Mouse (Mus musculus) spleen, adult 2 months (tissue): Measurements from ENCODE around the gene Frmd6. TPM values are rescaled to one million over a fixed set of nuclear protein-coding genes. Genes with fewer than 3 reads are reported as not detected.

Experiments used
- DNase-seq, 2 experiments: peaks; one replicate each; pipeline versions ENCODE4 v3.0.0 to v3.0.0-alpha.2; 2012 to 2021; ENCODE audit warnings: low spot score in 2 of 2, low read depth in 1 of 2
- H3K27ac ChIP-seq: fragments of 200-500 bp; 2 replicates; pipeline ENCODE4 v1.5.1; 2012; ENCODE audit warnings: low read length, inconsistent platforms; ENCODE audit not compliant: insufficient read depth
- H3K27me3 ChIP-seq: fragments of 200-500 bp; 2 replicates; pipeline ENCODE4 v1.6.1; 2012; ENCODE audit warnings: mild to moderate bottlenecking, moderate library complexity, low read length, inconsistent platforms; ENCODE audit not compliant: control insufficient read depth, insufficient read depth
- H3K36me3 ChIP-seq: fragments of 200-500 bp; 2 replicates; pipeline ENCODE4 v1.6.1; 2012; ENCODE audit warnings: mild to moderate bottlenecking, low read length, inconsistent platforms; ENCODE audit not compliant: control insufficient read depth, insufficient read depth
- H3K4me1 ChIP-seq: fragments of 200-500 bp; 2 replicates; pipeline ENCODE4 v1.6.1; 2011; ENCODE audit warnings: inconsistent platforms; ENCODE audit not compliant: control insufficient read depth, insufficient read depth, insufficient read length
- H3K4me3 ChIP-seq: fragments of 200-500 bp; 2 replicates; pipeline ENCODE4 v1.5.1; 2011; ENCODE audit warnings: mild to moderate bottlenecking, inconsistent platforms; ENCODE audit not compliant: insufficient read depth, insufficient read length; ENCODE audit errors: extremely low read depth
- CTCF ChIP-seq: fragments of 200-500 bp; IDR thresholded peaks from 2 replicates; pipeline ENCODE4 v1.5.1; 2011; ENCODE audit warnings: mild to moderate bottlenecking, inconsistent platforms; ENCODE audit not compliant: insufficient read depth, insufficient read length, insufficient replicate concordance; ENCODE audit errors: extremely low read depth
- POLR2A ChIP-seq: fragments of 200-500 bp; IDR thresholded peaks from 2 replicates; pipeline ENCODE4 v1.6.1; 2011; ENCODE audit warnings: low read depth, low read length, inconsistent platforms
- WGBS: fragments of 180-500 bp; shearing (Covaris S2); methylation state at CpG from one replicate; pipeline ENCODE4 v1.1.7; 2018; 5-methylcytosine and 5-hydroxymethylcytosine counted together
- polyA plus RNA-seq: library from polyadenylated mRNA; depleted of rRNA; stranded (reverse); fragments of >200 nt; gene quantifications from 2 replicates; pipeline ENCODE4 v1.2.3, GENCODE M21; 2012

Frmd6 gene
- polyA plus RNA-seq, 1 experiment: 6.5 TPM

- DNase-seq: no peak
- Histone ChIP-seq H3K36me3 (no peaks in the 10 kb centered on the region), H3K4me1 (no peaks in the 10 kb centered on the region), H3K27me3 (no peaks in the 10 kb centered on the region), H3K27ac (no peak overlapping the region), H3K4me3 (no peak overlapping the region)
- TF ChIP-seq CTCF (no peak), POLR2A (no peak)
- 71% methylated on average over 4 of the region's 4 CpGs for WGBS
Observed at GRCm38 (mm10) chr12:70908076-70908475, 82.8 kb downstream of the Frmd6 start.

DNA sequence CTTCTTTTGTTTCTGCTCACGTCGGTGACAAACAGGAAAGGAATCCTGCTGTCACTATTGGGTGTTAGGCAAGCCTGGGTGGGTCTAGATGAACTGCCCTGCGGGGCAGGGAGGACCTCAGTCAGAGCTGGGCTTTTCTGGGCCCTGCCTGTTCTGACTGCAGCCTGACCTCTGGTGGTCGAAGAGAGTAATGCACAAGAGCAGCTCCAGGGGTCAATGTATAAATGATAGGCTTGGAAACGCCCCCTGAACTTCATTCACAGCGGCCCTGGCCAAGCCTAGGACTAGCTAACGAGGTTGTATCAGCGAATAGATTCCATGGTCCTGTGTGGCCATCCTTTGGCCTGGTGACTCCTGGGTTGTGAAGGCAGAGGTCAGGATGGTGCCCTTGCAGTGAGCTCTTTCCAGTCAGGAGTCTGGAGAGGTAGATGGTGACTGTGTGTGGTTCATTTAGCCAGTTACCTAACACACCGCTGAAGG is 85.0 kb downstream of the Frmd6 start:
- no peak overlapping the region for H3K4me3 ChIP-seq
- TF ChIP-seq POLR2A: no peak
- TF ChIP-seq CTCF: peak; percentile 76; the same call in 1 of the 2 replicates
- DNase-seq: peak; percentile 37 to 66
- H3K27me3 ChIP-seq: no peaks in the 10 kb centered on the region
- WGBS: 15% methylated on average over 9 of the region's 9 CpGs
- no peaks in the 10 kb centered on the region for H3K4me1 ChIP-seq
- no peak overlapping the region for H3K27ac ChIP-seq
- no peaks in the 10 kb centered on the region for H3K36me3 ChIP-seq

- WGBS: 10% methylated on average over 5 of the region's 5 CpGs
- Histone ChIP-seq H3K27me3 (no peaks in the 10 kb centered on the region), H3K36me3 (no peaks in the 10 kb centered on the region), H3K27ac (no peak overlapping the region), H3K4me3 (no peak overlapping the region), H3K4me1 (no peaks in the 10 kb centered on the region)
- DNase-seq: peak; percentile 41 to 68
- peak; percentile 93 for TF ChIP-seq CTCF
- TF ChIP-seq POLR2A: no peak
Observed at GRCm38 (mm10) chr12:70911029-70911428, 85.7 kb downstream of the Frmd6 start.

GRCm38 (mm10) chr12:70911676-70912379 is 86.5 kb downstream of the Frmd6 start:
- H3K4me1 ChIP-seq: no peaks in the 10 kb centered on the region
- H3K27ac ChIP-seq: no peak overlapping the region
- no peaks in the 10 kb centered on the region for H3K36me3 ChIP-seq
- WGBS: 35% methylated on average over 17 of the region's 17 CpGs
- no peaks in the 10 kb centered on the region for H3K27me3 ChIP-seq
- H3K4me3 ChIP-seq: no peak overlapping the region
- no peak for DNase-seq
- TF ChIP-seq CTCF (no peak), POLR2A (no peak)

GRCm38 (mm10) chr12:70913429-70913828 is 88.1 kb downstream of the Frmd6 start:
- no peak overlapping the region for H3K27ac ChIP-seq
- DNase-seq: peak; percentile 46 to 80
- no peaks in the 10 kb centered on the region for H3K4me1 ChIP-seq
- no peak overlapping the region for H3K4me3 ChIP-seq
- 21% methylated on average over 3 of the region's 3 CpGs for WGBS
- TF ChIP-seq POLR2A (no peak), CTCF (peak; percentile 89; the same call in 1 of the 2 replicates)
- H3K27me3 ChIP-seq: no peaks in the 10 kb centered on the region
- no peaks in the 10 kb centered on the region for H3K36me3 ChIP-seq

GRCm38 (mm10) chr12:70914387-70914786 is 89.1 kb downstream of the Frmd6 start:
- Histone ChIP-seq H3K27me3 (no peaks in the 10 kb centered on the region), H3K36me3 (no peaks in the 10 kb centered on the region), H3K4me3 (no peak overlapping the region), H3K27ac (no peak overlapping the region), H3K4me1 (no peaks in the 10 kb centered on the region)
- peak; percentile 30 to 45 for DNase-seq
- TF ChIP-seq POLR2A: no peak
- no peak for TF ChIP-seq CTCF
- 38% methylated on average over 11 of the region's 11 CpGs for WGBS

- TF ChIP-seq CTCF (no peak), POLR2A (no peak)
- 77% methylated on average over 4 of the region's 4 CpGs for WGBS
- Histone ChIP-seq H3K4me3 (no peak overlapping the region), H3K36me3 (no peaks in the 10 kb centered on the region), H3K27ac (no peak overlapping the region), H3K27me3 (no peaks in the 10 kb centered on the region), H3K4me1 (no peaks in the 10 kb centered on the region)
- DNase-seq: no peak
Observed at GRCm38 (mm10) chr12:70929781-70930180, 104.5 kb downstream of the Frmd6 start.
